Mouse (Mus musculus) limb, embryonic 12.5 days (tissue): ENCODE results near the gene Arntl. TPM values are rescaled to one million over a fixed set of nuclear protein-coding genes. Genes with fewer than 3 reads are reported as not detected.

Experiments
- ATAC-seq: fragments of 200-750 bp; cut with Nextera tagmentation; 2 replicates; pipeline ENCODE4 v1.8.0; 2017; ENCODE audit warnings: low read depth, moderate TSS enrichment; ENCODE audit not compliant: insufficient number of reproducible peaks, insufficient read depth, low FRiP score, low TSS enrichment
- H3K27ac ChIP-seq: fragments of 300-500 bp; sonication (generic); 2 replicates; pipeline ENCODE4 v1.5.1; 2016; ENCODE audit warnings: mild to moderate bottlenecking, moderate library complexity
- H3K27me3 ChIP-seq: fragments of 300-500 bp; sonication (generic); 2 replicates; pipeline ENCODE4 v1.6.1; 2016; ENCODE audit warnings: mild to moderate bottlenecking, moderate library complexity
- H3K36me3 ChIP-seq: fragments of 300-500 bp; sonication (generic); 2 replicates; pipeline ENCODE4 v1.6.1; 2016; ENCODE audit warnings: mild to moderate bottlenecking, moderate library complexity
- H3K4me1 ChIP-seq: fragments of 300-500 bp; sonication (generic); replicated peaks from 2 replicates; pipeline ENCODE4 v1.6.1; 2016
- H3K4me2 ChIP-seq: fragments of 300-500 bp; sonication (generic); 2 replicates; pipeline ENCODE4 v1.6.1; 2016; ENCODE audit warnings: mild to moderate bottlenecking, moderate library complexity
- H3K4me3 ChIP-seq: fragments of 300-500 bp; sonication (generic); replicated peaks from 2 replicates; pipeline ENCODE4 v1.5.1; 2016; ENCODE audit warnings: mild to moderate bottlenecking
- H3K9ac ChIP-seq: fragments of 300-500 bp; sonication (generic); replicated peaks from 2 replicates; pipeline ENCODE4 v1.6.1; 2016; ENCODE audit warnings: mild to moderate bottlenecking, moderate library complexity
- H3K9me3 ChIP-seq: fragments of 300-500 bp; sonication (generic); 2 replicates; pipeline ENCODE4 v1.6.1; 2016; ENCODE audit warnings: mild to moderate bottlenecking, moderate library complexity
- WGBS: fragments of 180-500 bp; shearing (Covaris S2); methylation state at CpG from one replicate; pipeline ENCODE4 v1.1.7; 2016; 5-methylcytosine and 5-hydroxymethylcytosine counted together
- polyA plus RNA-seq: library from polyadenylated mRNA; unstranded; fragments of >200 nt; fragmentation: Nextera tagmentation; extraction: Ambion mirVana; gene quantifications from 2 replicates; pipeline ENCODE4 v1.2.1, GENCODE M21; 2016

The Arntl gene
- polyA plus RNA-seq, 1 experiment from 2014 or later: 7.4 TPM

GRCm38 (mm10) chr7:113239448-113240130, 32.3 kb downstream of the Arntl start:
- H3K4me3 ChIP-seq: no peak overlapping the region
- no peak for ATAC-seq
- no peaks in the 10 kb centered on the region for H3K36me3 ChIP-seq
- no peak overlapping the region for H3K4me2 ChIP-seq
- H3K9ac ChIP-seq: no peak overlapping the region
- H3K27me3 ChIP-seq: no peaks in the 10 kb centered on the region
- H3K27ac ChIP-seq: no peak overlapping the region
- peaks cover 9% of the 10 kb centered on the region for H3K4me1 ChIP-seq
- H3K9me3 ChIP-seq: no peaks in the 10 kb centered on the region
- WGBS: 84% methylated on average over 4 of the region's 4 CpGs

- H3K27me3 ChIP-seq: no peaks in the 10 kb centered on the region
- 86% methylated on average over 1 of the region's 1 CpGs for WGBS
- H3K4me1 ChIP-seq: peaks cover 9% of the 10 kb centered on the region
- H3K9ac ChIP-seq: no peak overlapping the region
- H3K9me3 ChIP-seq: no peaks in the 10 kb centered on the region
- no peak for ATAC-seq
- no peak overlapping the region for H3K4me3 ChIP-seq
- no peak overlapping the region for H3K27ac ChIP-seq
- H3K36me3 ChIP-seq: no peaks in the 10 kb centered on the region
- no peak overlapping the region for H3K4me2 ChIP-seq
These were observed 33.2 kb downstream of the Arntl start for GRCm38 (mm10) chr7:113240438-113240837.

- H3K4me1 ChIP-seq: peaks cover 9% of the 10 kb centered on the region
- H3K36me3 ChIP-seq: no peaks in the 10 kb centered on the region
- 69% methylated on average over 12 of the region's 12 CpGs for WGBS
- no peak for ATAC-seq
- no peak overlapping the region for H3K4me2 ChIP-seq
- H3K9ac ChIP-seq: no peak overlapping the region
- H3K4me3 ChIP-seq: no peak overlapping the region
- no peaks in the 10 kb centered on the region for H3K27me3 ChIP-seq
- no peak overlapping the region for H3K27ac ChIP-seq
- H3K9me3 ChIP-seq: no peaks in the 10 kb centered on the region
These were observed 34.8 kb downstream of the Arntl start for GRCm38 (mm10) chr7:113241901-113242661.

- no peak overlapping the region for H3K27ac ChIP-seq
- H3K4me1 ChIP-seq: peaks cover 9% of the 10 kb centered on the region
- H3K27me3 ChIP-seq: no peaks in the 10 kb centered on the region
- H3K9me3 ChIP-seq: no peaks in the 10 kb centered on the region
- no peak overlapping the region for H3K4me3 ChIP-seq
- H3K9ac ChIP-seq: no peak overlapping the region
- no peak overlapping the region for H3K4me2 ChIP-seq
- WGBS: 84% methylated on average over 6 of the region's 6 CpGs
- H3K36me3 ChIP-seq: no peaks in the 10 kb centered on the region
- ATAC-seq: no peak
These were observed 35.4 kb downstream of the Arntl start for GRCm38 (mm10) chr7:113242688-113243087.

GRCm38 (mm10) chr7:113245144-113245543, 37.9 kb downstream of the Arntl start:
- Histone ChIP-seq H3K4me2 (no peak overlapping the region), H3K27ac (no peak overlapping the region), H3K27me3 (no peaks in the 10 kb centered on the region), H3K9ac (no peak overlapping the region), H3K4me3 (no peak overlapping the region), H3K9me3 (no peaks in the 10 kb centered on the region), H3K36me3 (no peaks in the 10 kb centered on the region), H3K4me1 (peaks cover 19% of the 10 kb centered on the region)
- no peak for ATAC-seq
- 85% methylated on average over 5 of the region's 5 CpGs for WGBS

GRCm38 (mm10) chr7:113246512-113246911, 39.2 kb downstream of the Arntl start:
- Histone ChIP-seq H3K4me1 (peaks cover 32% of the 10 kb centered on the region), H3K36me3 (no peaks in the 10 kb centered on the region), H3K9me3 (no peaks in the 10 kb centered on the region), H3K27ac (no peak overlapping the region), H3K4me3 (no peak overlapping the region), H3K4me2 (no peak overlapping the region), H3K9ac (no peak overlapping the region), H3K27me3 (no peaks in the 10 kb centered on the region)
- 81% methylated on average over 4 of the region's 4 CpGs for WGBS
- ATAC-seq: no peak

GRCm38 (mm10) chr7:113247167-113247566, 39.9 kb downstream of the Arntl start:
- Histone ChIP-seq H3K27ac (no peak overlapping the region), H3K27me3 (no peaks in the 10 kb centered on the region), H3K4me1 (peaks cover 31% of the 10 kb centered on the region), H3K9ac (no peak overlapping the region), H3K4me3 (no peak overlapping the region), H3K36me3 (no peaks in the 10 kb centered on the region), H3K9me3 (no peaks in the 10 kb centered on the region), H3K4me2 (no peak overlapping the region)
- 75% methylated on average over 5 of the region's 5 CpGs for WGBS
- no peak for ATAC-seq

- no peaks in the 10 kb centered on the region for H3K9me3 ChIP-seq
- no peaks in the 10 kb centered on the region for H3K36me3 ChIP-seq
- no peak overlapping the region for H3K4me3 ChIP-seq
- H3K4me2 ChIP-seq: no peak overlapping the region
- no peak overlapping the region for H3K27ac ChIP-seq
- peaks cover 27% of the 10 kb centered on the region for H3K4me1 ChIP-seq
- WGBS: 76% methylated on average over 16 of the region's 16 CpGs
- no peak overlapping the region for H3K9ac ChIP-seq
- no peaks in the 10 kb centered on the region for H3K27me3 ChIP-seq
- ATAC-seq: no peak
These were observed 42.0 kb downstream of the Arntl start for GRCm38 (mm10) chr7:113249134-113249825.

GRCm38 (mm10) chr7:113250433-113250991, 43.2 kb downstream of the Arntl start:
- no peak for ATAC-seq
- Histone ChIP-seq H3K27me3 (no peaks in the 10 kb centered on the region), H3K4me2 (no peak overlapping the region), H3K9me3 (no peaks in the 10 kb centered on the region), H3K4me1 (peaks cover 27% of the 10 kb centered on the region), H3K4me3 (no peak overlapping the region), H3K9ac (no peak overlapping the region), H3K36me3 (no peaks in the 10 kb centered on the region), H3K27ac (peak overlapping the region; percentile 20; the same call in 1 of the 2 replicates)
- WGBS: 39% methylated on average over 3 of the region's 3 CpGs

GRCm38 (mm10) chr7:113251001-113251400, 43.7 kb downstream of the Arntl start:
- Histone ChIP-seq H3K4me3 (no peak overlapping the region), H3K27ac (peak overlapping the region; percentile 20; the same call in 1 of the 2 replicates), H3K4me2 (no peak overlapping the region), H3K4me1 (peaks cover 27% of the 10 kb centered on the region), H3K27me3 (no peaks in the 10 kb centered on the region), H3K9ac (no peak overlapping the region), H3K9me3 (no peaks in the 10 kb centered on the region), H3K36me3 (no peaks in the 10 kb centered on the region)
- WGBS: 61% methylated on average over 3 of the region's 3 CpGs
- no peak for ATAC-seq

GRCm38 (mm10) chr7:113251554-113251953, 44.3 kb downstream of the Arntl start:
- 81% methylated on average over 6 of the region's 6 CpGs for WGBS
- no peak for ATAC-seq

More at GRCm38 (mm10) chr7:113251554-113251953, 44.3 kb downstream of the Arntl start:
- Histone ChIP-seq H3K9me3 (no peaks in the 10 kb centered on the region), H3K27me3 (no peaks in the 10 kb centered on the region), H3K4me3 (no peak overlapping the region), H3K36me3 (no peaks in the 10 kb centered on the region), H3K9ac (no peak overlapping the region), H3K4me1 (peaks cover 27% of the 10 kb centered on the region), H3K27ac (0 out of 2 replicates have a peak overlapping the region, but pooled peaks have one; percentile 17), H3K4me2 (no peak overlapping the region)
